Mouse (Mus musculus): ENCODE data around the gene H3f3b. TPM values are rescaled to one million over a fixed set of nuclear protein-coding genes. Genes with fewer than 3 reads are reported as not detected.

The H3f3b gene
- polyA plus RNA-seq (2011; ENCODE audit: insufficient read depth, insufficient read length, low replicate concordance, missing spikeins) = 386 and 402 TPM in 2 replicates

DNA sequence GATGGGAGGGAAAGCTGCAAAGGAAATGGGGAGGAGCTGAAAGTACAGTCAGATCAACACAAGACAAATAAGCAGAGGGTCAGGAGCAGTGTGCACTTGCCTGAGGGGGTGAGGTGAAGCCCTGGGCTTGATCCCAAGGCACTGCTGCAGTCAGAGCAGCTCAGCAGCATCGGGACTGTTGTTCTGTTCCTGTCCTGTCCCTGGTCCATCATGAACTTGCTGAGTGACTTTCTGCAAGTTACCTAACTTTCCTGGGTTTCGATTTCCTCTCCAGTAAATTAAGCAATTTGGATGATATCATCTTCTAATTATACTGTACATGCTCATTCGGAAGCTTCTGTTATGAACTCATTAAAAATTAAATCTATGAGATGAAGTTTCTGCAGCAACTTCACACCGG is at the start of gene H3f3b:
H3f3b (minus strand) TSS at position 207 of the 400 bp plus-strand sequence.
- 55% methylated on average over 4 of the region's 4 CpGs for WGBS
- TF ChIP-seq CTCF (IDR thresholded peaks at IDR 0.05; ENCODE audit: control insufficient read depth, insufficient read depth, low read length) (no peak), POLR2A (IDR thresholded peaks at IDR 0.05; ENCODE audit: borderline replicate concordance, control insufficient read depth, low read depth, low read length) (no peak)
- H3K27ac ChIP-seq (ENCODE audit: control insufficient read depth, insufficient read depth, low read depth, low read length, poor library complexity) = 0 out of 2 replicates have a peak within 1 kb of the TSS, but pooled peaks have one; percentile 20
- peaks cover 4% of the 10 kb centered on the region for H3K4me1 ChIP-seq (ENCODE audit: control insufficient read depth, insufficient read depth, low read length)
- no peak within 1 kb of the TSS for H3K4me3 ChIP-seq (replicated peaks; ENCODE audit: control insufficient read depth, low read depth, low read length)

- 8% methylated on average over 7 of the region's 7 CpGs for WGBS
- peak overlapping the region; percentile 98 for H3K27ac ChIP-seq (ENCODE audit: control insufficient read depth, insufficient read depth, low read depth, low read length, poor library complexity)
- H3K4me1 ChIP-seq (ENCODE audit: control insufficient read depth, insufficient read depth, low read length) = peaks cover 2% of the 10 kb centered on the region; the same call in 1 of the 2 replicates
These were observed 49.1 kb upstream of the H3f3b start for GRCm38 (mm10) chr11:116076836-116077235.

GRCm38 (mm10) chr11:116076266-116076540 is 48.4 kb upstream of the H3f3b start:
- peak overlapping the region; percentile 98 for H3K27ac ChIP-seq (ENCODE audit: control insufficient read depth, insufficient read depth, low read depth, low read length, poor library complexity)
- 50% methylated on average over 7 of the region's 7 CpGs for WGBS
- H3K4me3 ChIP-seq (replicated peaks; ENCODE audit: control insufficient read depth, low read depth, low read length) = peak overlapping the region; percentile 71
- peaks cover 2% of the 10 kb centered on the region; the same call in 1 of the 2 replicates for H3K4me1 ChIP-seq (ENCODE audit: control insufficient read depth, insufficient read depth, low read length)
- TF ChIP-seq CTCF (IDR thresholded peaks at IDR 0.05; ENCODE audit: control insufficient read depth, insufficient read depth, low read length) = no peak
- TF ChIP-seq POLR2A (IDR thresholded peaks at IDR 0.05; ENCODE audit: borderline replicate concordance, control insufficient read depth, low read depth, low read length) = no peak

More at GRCm38 (mm10) chr11:116076836-116077235, 49.1 kb upstream of the H3f3b start:
- peak overlapping the region; percentile 71 for H3K4me3 ChIP-seq (replicated peaks; ENCODE audit: control insufficient read depth, low read depth, low read length)
- no peak for TF ChIP-seq CTCF (IDR thresholded peaks at IDR 0.05; ENCODE audit: control insufficient read depth, insufficient read depth, low read length)
- TF ChIP-seq POLR2A (IDR thresholded peaks at IDR 0.05; ENCODE audit: borderline replicate concordance, control insufficient read depth, low read depth, low read length) = peak; percentile 63; the same call in 1 of the 2 replicates

DNA sequence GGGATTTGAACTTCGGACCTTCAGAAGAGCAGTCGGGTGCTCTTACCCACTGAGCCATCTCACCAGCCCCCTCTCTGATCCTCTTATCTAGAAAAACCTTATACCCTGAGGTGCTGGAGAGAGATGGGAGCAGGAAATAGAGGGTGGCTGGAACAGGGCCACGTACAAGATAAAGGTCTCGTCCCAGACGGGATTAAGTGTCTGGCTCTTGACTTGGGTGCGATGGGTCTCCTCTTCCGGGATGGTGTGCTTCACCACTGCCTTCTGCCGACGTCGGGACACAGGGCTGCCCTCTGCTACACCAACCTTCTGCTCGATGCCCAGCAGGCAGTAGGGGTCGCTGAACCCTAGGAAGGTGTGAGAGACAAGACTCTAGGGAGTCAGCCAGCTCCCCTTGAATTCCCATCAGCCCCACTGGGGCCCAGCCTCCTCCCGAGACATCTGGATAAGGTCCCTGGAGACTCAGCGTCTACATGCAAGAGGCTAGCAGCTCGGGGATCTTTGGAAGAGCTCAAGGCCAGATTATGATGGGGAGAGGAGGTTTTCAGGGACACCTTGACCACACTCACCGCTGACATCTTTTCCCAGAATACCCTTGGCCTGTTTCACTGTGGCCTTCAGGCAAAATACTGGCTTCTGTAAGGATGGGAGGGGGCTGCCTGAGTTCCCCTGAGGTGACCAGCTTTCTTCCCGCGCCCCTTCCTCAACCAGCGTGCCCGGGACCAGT is 47.9 kb upstream of the H3f3b start:
- Histone ChIP-seq H3K4me1 (ENCODE audit: control insufficient read depth, insufficient read depth, low read length) (peaks cover 2% of the 10 kb centered on the region; the same call in 1 of the 2 replicates), H3K4me3 (replicated peaks; ENCODE audit: control insufficient read depth, low read depth, low read length) (no peak overlapping the region), H3K27ac (ENCODE audit: control insufficient read depth, insufficient read depth, low read depth, low read length, poor library complexity) (peak overlapping the region; percentile 98)
- TF ChIP-seq CTCF (IDR thresholded peaks at IDR 0.05; ENCODE audit: control insufficient read depth, insufficient read depth, low read length) = no peak
- TF ChIP-seq POLR2A (IDR thresholded peaks at IDR 0.05; ENCODE audit: borderline replicate concordance, control insufficient read depth, low read depth, low read length) = 0 out of 2 replicates have a peak, but pooled peaks have one; percentile 25
- WGBS = 52% methylated on average over 20 of the region's 20 CpGs

GRCm38 (mm10) chr11:116074436-116074991 is 46.8 kb upstream of the H3f3b start:
- WGBS = 48% methylated on average over 7 of the region's 7 CpGs
- Histone ChIP-seq H3K27ac (ENCODE audit: control insufficient read depth, insufficient read depth, low read depth, low read length, poor library complexity) (no peak overlapping the region), H3K4me3 (replicated peaks; ENCODE audit: control insufficient read depth, low read depth, low read length) (no peak overlapping the region), H3K4me1 (ENCODE audit: control insufficient read depth, insufficient read depth, low read length) (peaks cover 2% of the 10 kb centered on the region; the same call in 1 of the 2 replicates)
- no peak for TF ChIP-seq POLR2A (IDR thresholded peaks at IDR 0.05; ENCODE audit: borderline replicate concordance, control insufficient read depth, low read depth, low read length)
- no peak for TF ChIP-seq CTCF (IDR thresholded peaks at IDR 0.05; ENCODE audit: control insufficient read depth, insufficient read depth, low read length)

DNA sequence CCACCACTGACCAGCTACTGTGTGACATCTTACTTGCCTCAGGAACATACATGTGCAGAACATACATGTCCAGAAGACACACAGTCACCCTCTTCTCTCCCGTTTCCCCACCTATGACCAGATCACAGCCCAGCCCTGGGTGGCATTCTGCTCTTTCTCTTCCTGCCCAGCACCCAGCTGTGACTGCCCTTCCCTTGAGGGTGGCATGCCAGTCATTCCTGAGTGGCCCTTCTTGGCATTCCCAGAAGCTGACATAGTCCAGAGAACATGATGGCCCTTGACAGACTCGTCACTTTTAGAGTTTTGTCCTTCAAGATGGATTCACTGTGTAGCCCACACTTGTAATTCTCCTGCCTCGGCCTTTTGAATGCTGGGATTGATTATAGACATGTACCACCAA is 44.8 kb upstream of the H3f3b start:
- no peak for TF ChIP-seq POLR2A (IDR thresholded peaks at IDR 0.05; ENCODE audit: borderline replicate concordance, control insufficient read depth, low read depth, low read length)
- no peak for TF ChIP-seq CTCF (IDR thresholded peaks at IDR 0.05; ENCODE audit: control insufficient read depth, insufficient read depth, low read length)
- 82% methylated on average over 3 of the region's 3 CpGs for WGBS
- Histone ChIP-seq H3K4me1 (ENCODE audit: control insufficient read depth, insufficient read depth, low read length) (peaks cover 2% of the 10 kb centered on the region; the same call in 1 of the 2 replicates), H3K4me3 (replicated peaks; ENCODE audit: control insufficient read depth, low read depth, low read length) (no peak overlapping the region), H3K27ac (ENCODE audit: control insufficient read depth, insufficient read depth, low read depth, low read length, poor library complexity) (no peak overlapping the region)

- H3K4me1 ChIP-seq (ENCODE audit: control insufficient read depth, insufficient read depth, low read length) = peaks cover 2% of the 10 kb centered on the region; the same call in 1 of the 2 replicates
- 26% methylated on average over 5 of the region's 5 CpGs for WGBS
- no peak overlapping the region for H3K4me3 ChIP-seq (replicated peaks; ENCODE audit: control insufficient read depth, low read depth, low read length)
- TF ChIP-seq CTCF (IDR thresholded peaks at IDR 0.05; ENCODE audit: control insufficient read depth, insufficient read depth, low read length) = peak; percentile 58
- TF ChIP-seq POLR2A (IDR thresholded peaks at IDR 0.05; ENCODE audit: borderline replicate concordance, control insufficient read depth, low read depth, low read length) = no peak
- no peak overlapping the region for H3K27ac ChIP-seq (ENCODE audit: control insufficient read depth, insufficient read depth, low read depth, low read length, poor library complexity)
These were observed 43.7 kb upstream of the H3f3b start for GRCm38 (mm10) chr11:116071510-116071909.

DNA sequence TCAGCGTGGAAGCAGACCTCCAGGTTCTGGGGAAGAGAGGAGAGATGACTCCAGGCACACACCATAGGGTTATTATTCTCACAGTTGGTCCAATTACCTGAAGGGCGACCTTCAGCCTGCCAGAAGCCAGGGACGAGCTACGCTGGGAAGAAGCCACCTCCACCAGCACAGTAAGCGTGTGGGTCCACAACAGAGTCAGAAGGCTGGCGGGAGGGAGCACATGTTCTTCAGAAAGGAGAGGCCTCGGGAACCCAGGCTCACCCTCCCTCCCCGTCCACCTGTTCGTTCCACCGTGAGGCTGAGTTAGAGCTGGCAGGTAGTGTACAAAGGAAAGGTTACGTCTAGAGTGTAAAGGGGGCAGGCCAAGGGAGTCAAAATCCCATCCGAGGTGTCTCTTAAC is 37.6 kb upstream of the H3f3b start:
- H3K4me3 ChIP-seq (replicated peaks; ENCODE audit: control insufficient read depth, low read depth, low read length) = no peak overlapping the region
- no peaks in the 10 kb centered on the region for H3K4me1 ChIP-seq (ENCODE audit: control insufficient read depth, insufficient read depth, low read length)
- H3K27ac ChIP-seq (ENCODE audit: control insufficient read depth, insufficient read depth, low read depth, low read length, poor library complexity) = no peak overlapping the region
- TF ChIP-seq POLR2A (IDR thresholded peaks at IDR 0.05; ENCODE audit: borderline replicate concordance, control insufficient read depth, low read depth, low read length) (no peak), CTCF (IDR thresholded peaks at IDR 0.05; ENCODE audit: control insufficient read depth, insufficient read depth, low read length) (no peak)
- WGBS = 89% methylated on average over 12 of the region's 12 CpGs

Measured in bone marrow, adult 2 months (tissue).